Comparison of ENCODE assay signal across 9 mouse cellular contexts in genomic region chr15:32568181-32568857, GRCm38 (mm10).
DNase-seq lines count a peak whose midpoint lies in the region; ATAC-seq lines count a peak whose summit lies in the region.
"Had no signal": no experiment of that assay in that cellular context is flagged by ENCODE, and none has a peak within 500 bp of the region (broad histone marks: within the 10 kb centered on the region; RNA-seq: fewer than 3 reads in every experiment).

No protein-coding gene starts in this region.

- peak; percentile 65; the same call in 1 of the 2 replicates for ATAC-seq in cerebellum, adult (ENCODE audit: insufficient number of reproducible peaks, low FRiP score, low TSS enrichment)
- no peak for ATAC-seq in kidney, embryonic 14.5 days (ENCODE audit: low FRiP score, low TSS enrichment)
- peak; percentile 59 for ATAC-seq in midbrain, embryonic 13.5 days

- no peaks in the 10 kb centered on the region for H3K27me3 ChIP-seq in kidney, embryonic 14.5 days (ENCODE audit: control insufficient read depth, insufficient read depth, low read length)
- no peaks in the 10 kb centered on the region for H3K27me3 ChIP-seq in midbrain, embryonic 13.5 days
- H3K27me3 ChIP-seq: neural tube, embryonic 12.5 days had no signal

- no peaks in the 10 kb centered on the region for H3K4me1 ChIP-seq in kidney, embryonic 14.5 days (ENCODE audit: control insufficient read depth, insufficient read depth, low read length)
- peaks cover 7% of the 10 kb centered on the region; the same call in 1 of the 2 replicates for H3K4me1 ChIP-seq in midbrain, embryonic 13.5 days (replicated peaks)
- H3K4me1 ChIP-seq: neural tube, embryonic 12.5 days had no signal

- intact Hi-C loops in gastrocnemius, postnatal 36 days (cut with DNase I), result no loop called here

- no peak overlapping the region for H3K27ac ChIP-seq in kidney, embryonic 14.5 days (ENCODE audit: low read depth, low read length)
- H3K27ac ChIP-seq in midbrain, embryonic 13.5 days, result no peak overlapping the region
- H3K27ac ChIP-seq: neural tube, embryonic 12.5 days had no signal

- no peak for DNase-seq in cerebellum, postnatal 4 days (ENCODE audit: low spot score in 2 of 2)
- peak; percentile 14 to 36 for DNase-seq in kidney, postnatal 36 days
- DNase-seq in cerebellum, adult 11 months, result peak; percentile 35
- no peak for DNase-seq in gastrocnemius, postnatal 36 days
- DNase-seq in frontal cortex, postnatal 14 days (ENCODE audit: low spot score in 2 of 2), result no peak

- 94% methylated on average over 3 of the region's 3 CpGs for WGBS in kidney, embryonic 14.5 days
- WGBS in midbrain, embryonic 13.5 days, result 76% methylated on average over 3 of the region's 3 CpGs

- no peak overlapping the region for H3K4me3 ChIP-seq in kidney, embryonic 14.5 days (ENCODE audit: low read length)
- H3K4me3 ChIP-seq in midbrain, embryonic 13.5 days (replicated peaks), result no peak overlapping the region
- H3K4me3 ChIP-seq: neural tube, embryonic 12.5 days had no signal

- H3K9me3 ChIP-seq in kidney, embryonic 14.5 days (ENCODE audit: control insufficient read depth, low read length), result no peaks in the 10 kb centered on the region
- no peaks in the 10 kb centered on the region for H3K9me3 ChIP-seq in midbrain, embryonic 13.5 days
- H3K9me3 ChIP-seq: neural tube, embryonic 12.5 days had no signal

- no peak overlapping the region for H3K9ac ChIP-seq in kidney, embryonic 14.5 days (ENCODE audit: low read depth, low read length)
- H3K9ac ChIP-seq in midbrain, embryonic 13.5 days (replicated peaks), result no peak overlapping the region
- H3K9ac ChIP-seq: neural tube, embryonic 12.5 days had no signal

- no peaks in the 10 kb centered on the region; the same call in 1 of the 2 replicates for H3K36me3 ChIP-seq in kidney, embryonic 14.5 days (ENCODE audit: control insufficient read depth, insufficient read depth, low read length)
- H3K36me3 ChIP-seq in midbrain, embryonic 13.5 days, result no peaks in the 10 kb centered on the region
- H3K36me3 ChIP-seq: neural tube, embryonic 12.5 days had no signal

- no peak overlapping the region for H3K4me2 ChIP-seq in kidney, embryonic 14.5 days (replicated peaks; ENCODE audit: low read depth, low read length)
- H3K4me2 ChIP-seq in midbrain, embryonic 13.5 days (replicated peaks), result no peak overlapping the region
- H3K4me2 ChIP-seq: neural tube, embryonic 12.5 days had no signal

Comparison
In these comparisons a context has a peak if more than half of its experiments do, and no peak if none do; other contexts are left out.
1. DNase-seq: peak in kidney, postnatal 36 days (2 of 2) and cerebellum, adult 11 months (single experiment); none in cerebellum, postnatal 4 days (0 of 2), gastrocnemius, postnatal 36 days (0 of 2) and frontal cortex, postnatal 14 days (0 of 2).